Mouse (Mus musculus) stomach, postnatal 0 days (tissue): ENCODE data around the gene Abo.

Experiments used
- CTCF ChIP-seq: IDR thresholded peaks from 2 replicates; pipeline ENCODE4 v1.5.1; 2016; ENCODE audit warnings: antibody characterized with exemption, low read depth, mild to moderate bottlenecking, moderate library complexity
- EP300 ChIP-seq: optimal IDR thresholded peaks from 2 replicates; pipeline ENCODE3; 2016; ENCODE audit warnings: antibody characterized with exemption

DNA sequence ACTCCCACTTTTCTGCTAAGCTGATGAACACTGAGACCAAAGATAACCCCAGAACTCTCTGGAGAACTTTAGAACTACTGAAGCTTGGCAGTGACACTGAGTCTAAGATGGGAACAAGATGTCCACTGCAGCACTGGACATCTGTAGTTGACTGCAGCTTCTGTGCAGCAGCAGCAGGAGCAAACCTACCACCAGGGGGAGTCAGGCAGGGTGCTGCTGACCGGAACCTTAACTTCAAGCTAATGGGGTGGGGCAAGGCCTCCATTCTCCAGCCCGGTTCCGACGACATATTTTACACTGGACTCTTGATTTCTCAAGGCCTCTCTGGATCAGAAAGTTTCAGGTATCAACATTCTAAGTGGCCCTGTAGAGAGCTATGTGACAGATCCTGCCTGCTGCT, 42.3 kb upstream of the Abo start:
- TF ChIP-seq CTCF (peak; percentile 88), EP300 (no peak)
